ENCODE assay signal across 8 mouse cellular contexts in the genomic region with DNA sequence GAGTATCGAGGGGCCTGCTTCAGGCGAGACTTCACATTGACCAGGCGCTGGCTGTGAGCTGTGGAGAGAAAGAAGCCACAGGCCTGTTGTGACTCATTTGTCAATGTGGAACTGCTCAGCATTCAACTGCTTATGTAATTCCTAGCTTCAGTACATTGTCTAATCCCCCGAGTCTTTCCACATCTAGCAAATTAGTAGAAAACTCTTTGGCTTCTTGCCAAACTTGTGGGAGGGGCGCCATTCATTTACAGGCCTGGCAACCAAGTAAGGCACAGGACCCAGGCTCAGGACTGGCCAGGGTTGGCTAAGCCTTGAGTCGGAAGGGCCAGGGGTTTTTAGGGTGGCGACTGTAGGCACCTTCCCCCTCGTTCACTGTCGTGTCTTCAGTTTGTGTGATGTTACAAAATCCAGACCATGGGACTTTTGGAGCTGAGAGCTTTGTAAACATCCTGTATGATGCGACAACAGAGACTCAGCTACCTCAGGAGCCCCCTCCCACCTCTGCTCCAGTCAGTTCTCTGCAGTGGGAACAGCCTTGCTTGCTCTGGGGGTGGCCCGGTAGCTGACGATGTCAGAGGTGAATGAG.
DNase-seq lines count a peak whose midpoint lies in the region; ATAC-seq and TF ChIP-seq lines count a peak whose summit lies in the region.

No protein-coding gene starts in this region.

- no peak overlapping the region for H3K9ac ChIP-seq in liver, adult 2 months (ENCODE audit: low read depth, low read length)

- no peaks in the 10 kb centered on the region for H3K79me2 ChIP-seq in liver, adult 2 months (ENCODE audit: control insufficient read depth, insufficient read depth, low read length)

- DNase-seq in liver, adult 2 months (ENCODE audit: extremely low read depth, low read depth, low spot score) = no peak
- no peak for DNase-seq in liver
- peak; percentile 34 for DNase-seq in adrenal gland, postnatal 14 days
- peak; percentile 21 for DNase-seq in gastrocnemius, postnatal 10 days
- peak; percentile 75 to 84 for DNase-seq in layer of hippocampus, adult 2 months (ENCODE audit: low spot score in 2 of 2)
- DNase-seq in T-cell, adult 2 months (ENCODE audit: low spot score) = no peak
- no peak for DNase-seq in kidney, postnatal 10 days

- ATAC-seq in megakaryocyte, adult 5-6 weeks (ENCODE audit: poor library complexity, severe bottlenecking) = peak; percentile 81

- no peak for TF ChIP-seq POLR2A in liver, adult 2 months (IDR thresholded peaks at IDR 0.05; ENCODE audit: extremely low read depth, insufficient read depth, low read length)

- TF ChIP-seq CTCF in liver, adult 2 months (IDR thresholded peaks at IDR 0.05; ENCODE audit: low read depth, low read length) = no peak
- TF ChIP-seq CTCF in layer of hippocampus, adult 2 months (conservative IDR thresholded peaks at IDR 0.05) = no peak

- H3K4me1 ChIP-seq in liver, adult 2 months (ENCODE audit: control insufficient read depth, insufficient read depth, low read length) = no peaks in the 10 kb centered on the region

- H3K36me3 ChIP-seq in liver, adult 2 months (ENCODE audit: control insufficient read depth, insufficient read depth, low read length) = peaks cover 2% of the 10 kb centered on the region; the same call in 1 of the 2 replicates

- no peak overlapping the region for H3K4me3 ChIP-seq in liver, adult 2 months (ENCODE audit: insufficient read depth, low read depth, low read length)
- H3K4me3 ChIP-seq in layer of hippocampus, adult 2 months = no peak overlapping the region

- no peaks in the 10 kb centered on the region; the same call in 1 of the 2 replicates for H3K27me3 ChIP-seq in liver, adult 2 months (ENCODE audit: control insufficient read depth, insufficient read depth, low read length)

- 78% methylated on average over 12 of the region's 12 CpGs for WGBS in liver, adult 2 months

- peak overlapping the region; percentile 30; the same call in 1 of the 2 replicates for H3K27ac ChIP-seq in liver, adult 2 months (replicated peaks; ENCODE audit: insufficient read depth, low read depth, low read length)
- H3K27ac ChIP-seq in layer of hippocampus, adult 2 months = peak overlapping the region; percentile 86

Comparison
In these comparisons a context has a peak if more than half of its experiments do, and no peak if none do; other contexts are left out.
1. DNase-seq: peak in adrenal gland, postnatal 14 days (single experiment), gastrocnemius, postnatal 10 days (single experiment) and layer of hippocampus, adult 2 months (2 of 2); none in liver, adult 2 months (single experiment), liver (single experiment), T-cell, adult 2 months (single experiment) and kidney, postnatal 10 days (single experiment).